Mouse (Mus musculus) heart, embryonic 14.5 days (tissue): ENCODE measurements around the gene Cux2. TPM values are rescaled to one million over a fixed set of nuclear protein-coding genes. Genes with fewer than 3 reads are reported as not detected.

Experiments used
- ATAC-seq: fragments of 200-750 bp; cut with Nextera tagmentation; 2 replicates; pipeline ENCODE4 v1.8.0; 2017; ENCODE audit warnings: low read depth, moderate TSS enrichment; ENCODE audit not compliant: insufficient number of reproducible peaks, insufficient read depth, low FRiP score
- H3K27ac ChIP-seq, 2 experiments: fragments of 200-500 bp in 1 of 2; fragments of 300-500 bp in 1 of 2; sonication (generic) in 1 of 2; replicated peaks in 1 of 2; 2 replicates each; pipeline ENCODE4 v1.5.1; 2012 to 2014; ENCODE audit warnings: low read depth in 2 of 2, low read length in 2 of 2, control low read depth in 1 of 2, mild to moderate bottlenecking in 1 of 2, mixed read lengths in 1 of 2; ENCODE audit not compliant: control insufficient read depth in 1 of 2, insufficient read depth in 1 of 2
- H3K27me3 ChIP-seq: fragments of 300-500 bp; sonication (generic); 2 replicates; pipeline ENCODE4 v1.6.1; 2014; ENCODE audit warnings: mild to moderate bottlenecking, low read length, control low read depth; ENCODE audit not compliant: control insufficient read depth, insufficient read depth
- H3K36me3 ChIP-seq: fragments of 300-500 bp; sonication (generic); 2 replicates; pipeline ENCODE4 v1.6.1; 2014; ENCODE audit warnings: mild to moderate bottlenecking, control low read depth, low read length, mixed read lengths; ENCODE audit not compliant: control insufficient read depth, insufficient read depth
- H3K4me1 ChIP-seq, 2 experiments: fragments of 200-500 bp in 1 of 2; fragments of 300-500 bp in 1 of 2; sonication (generic) in 1 of 2; 2 replicates each; pipeline ENCODE4 v1.6.1; 2012 to 2014; ENCODE audit warnings: low read length in 2 of 2, control low read depth in 1 of 2, mixed read lengths in 1 of 2; ENCODE audit not compliant: control insufficient read depth in 2 of 2, insufficient read depth in 2 of 2
- H3K4me2 ChIP-seq: fragments of 300-500 bp; sonication (generic); 2 replicates; pipeline ENCODE4 v1.6.1; 2014; ENCODE audit warnings: mild to moderate bottlenecking, low read length
- H3K4me3 ChIP-seq, 2 experiments: fragments of 200-500 bp in 1 of 2; fragments of 300-500 bp in 1 of 2; sonication (generic) in 1 of 2; 2 replicates each; pipeline ENCODE4 v1.5.1; 2012 to 2014; ENCODE audit warnings: low read length in 2 of 2, mild to moderate bottlenecking in 2 of 2, control low read depth in 1 of 2, low read depth in 1 of 2, moderate library complexity in 1 of 2; ENCODE audit not compliant: control insufficient read depth in 1 of 2, insufficient read depth in 1 of 2
- H3K9ac ChIP-seq: fragments of 300-500 bp; sonication (generic); 2 replicates; pipeline ENCODE4 v1.6.1; 2014; ENCODE audit warnings: mild to moderate bottlenecking, low read length
- H3K9me3 ChIP-seq: fragments of 300-500 bp; sonication (generic); 2 replicates; pipeline ENCODE4 v1.6.1; 2016; ENCODE audit warnings: low read length, control low read depth; ENCODE audit not compliant: control insufficient read depth
- WGBS: fragments of 180-500 bp; shearing (Covaris S2); extraction: QIAGEN DNeasy Blood & Tissue Kit; methylation state at CpG from one replicate; pipeline ENCODE4 v1.1.7; 2014; 5-methylcytosine and 5-hydroxymethylcytosine counted together
- polyA plus RNA-seq: library from polyadenylated mRNA; unstranded; fragments of >200 nt; fragmentation: Nextera tagmentation; extraction: Ambion mirVana; gene quantifications from 2 replicates; pipeline ENCODE4 v1.2.1, GENCODE M21; 2014

Cux2 gene
- polyA plus RNA-seq, 1 experiment from 2014 or later, result 7.9 TPM

DNA sequence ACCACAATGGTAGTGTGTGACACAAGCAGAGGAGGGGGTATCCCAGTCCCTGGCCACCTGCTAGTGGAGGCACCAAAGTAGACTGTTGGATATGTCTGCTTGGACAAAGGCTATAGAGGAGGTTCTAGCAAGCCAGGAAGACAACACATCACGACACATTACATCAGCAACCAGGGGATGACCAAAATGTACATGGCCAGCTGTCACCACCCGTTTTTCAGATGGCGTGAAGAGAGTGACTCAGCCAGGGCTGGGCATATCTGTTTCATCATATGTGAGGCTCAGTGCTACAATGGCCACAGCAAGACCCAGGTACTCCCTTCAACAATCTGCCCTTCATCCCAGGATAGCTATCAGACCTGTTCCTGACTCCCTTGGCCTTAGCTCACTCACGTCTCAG lies 133.1 kb downstream of the Cux2 start:
- ATAC-seq, result no peak
- H3K4me2 ChIP-seq, result no peak overlapping the region
- whole genome bisulfite sequencing, result 75% methylated on average over 4 of the region's 4 CpGs
- H3K9ac ChIP-seq, result no peak overlapping the region
- H3K9me3 ChIP-seq, result no peaks in the 10 kb centered on the region
- H3K4me1 ChIP-seq, result peaks cover 2 to 5% of the 10 kb centered on the region in 2 experiments; a peak in 2 of 4 replicates
- no peak overlapping the region for H3K27ac ChIP-seq
- H3K36me3 ChIP-seq, result no peaks in the 10 kb centered on the region
- no peak overlapping the region for H3K4me3 ChIP-seq
- no peaks in the 10 kb centered on the region for H3K27me3 ChIP-seq

DNA sequence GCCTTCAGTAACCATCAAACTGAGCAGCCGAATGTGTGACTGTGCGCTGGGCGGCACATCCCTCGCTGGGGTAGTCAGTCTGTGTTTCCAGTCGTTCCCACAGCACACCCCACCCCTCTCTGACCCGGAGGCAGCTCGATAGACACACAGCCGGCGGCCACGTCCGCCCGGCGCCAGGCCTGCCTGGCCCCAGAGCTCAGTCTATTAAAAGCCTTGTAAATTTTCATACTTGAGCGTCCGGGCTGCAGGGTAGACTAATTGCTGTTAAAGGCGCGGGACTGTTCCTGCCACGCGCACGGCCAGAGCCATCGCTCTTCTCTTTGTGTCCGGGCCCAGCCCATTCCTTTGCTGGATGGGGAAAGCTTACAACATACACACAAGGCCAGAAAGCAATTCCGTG lies 135.9 kb downstream of the Cux2 start:
- H3K27me3 ChIP-seq, result no peaks in the 10 kb centered on the region
- WGBS, result 46% methylated on average over 23 of the region's 23 CpGs
- no peak overlapping the region for H3K9ac ChIP-seq
- ATAC-seq, result no peak
- no peak overlapping the region for H3K4me3 ChIP-seq
- no peak overlapping the region for H3K27ac ChIP-seq
- no peak overlapping the region for H3K4me2 ChIP-seq
- peaks cover 2 to 5% of the 10 kb centered on the region in 2 experiments; a peak in 2 of 4 replicates for H3K4me1 ChIP-seq
- H3K9me3 ChIP-seq, result no peaks in the 10 kb centered on the region
- no peaks in the 10 kb centered on the region for H3K36me3 ChIP-seq

DNA sequence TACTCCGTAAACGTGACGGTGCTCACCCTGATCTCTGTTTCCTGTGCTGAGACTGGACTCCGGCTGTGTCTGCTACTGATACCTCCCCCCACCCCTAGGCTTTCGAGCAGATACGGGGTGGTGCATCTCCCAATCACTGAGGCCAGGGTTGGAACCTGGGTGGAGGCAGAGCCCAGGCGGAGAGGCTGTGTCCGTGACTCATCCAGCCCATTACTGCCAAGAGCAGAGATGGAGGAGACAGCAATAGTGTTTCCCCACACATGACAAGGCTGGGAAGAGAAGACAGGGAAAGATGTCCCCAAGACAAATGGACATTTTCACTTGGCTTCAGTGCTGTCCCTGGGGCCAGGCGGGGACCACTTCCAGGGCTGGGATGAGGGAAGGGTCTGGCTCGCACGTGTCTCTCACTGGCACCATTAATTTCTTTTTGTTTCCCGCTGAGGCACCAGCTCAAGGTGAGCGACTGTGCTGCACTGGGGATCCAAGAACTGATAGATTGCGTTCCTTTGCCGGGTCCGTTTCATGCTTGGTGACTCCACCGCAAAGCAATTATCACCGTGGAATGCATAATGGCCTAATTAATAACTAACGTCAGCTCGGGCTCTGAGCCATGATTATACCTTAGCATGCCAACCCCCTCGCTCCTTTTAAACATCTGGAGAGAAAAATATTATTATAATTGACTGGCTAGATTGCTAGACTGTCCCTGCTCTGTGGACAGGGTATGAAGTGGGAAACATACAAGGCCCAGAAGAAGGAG lies 140.5 kb downstream of the Cux2 start:
- no peak overlapping the region for H3K9ac ChIP-seq
- 84% methylated on average over 21 of the region's 21 CpGs for WGBS
- H3K9me3 ChIP-seq, result no peaks in the 10 kb centered on the region
- H3K4me1 ChIP-seq, result peaks cover 2 to 5% of the 10 kb centered on the region in 2 experiments; a peak in 2 of 4 replicates
- no peak for ATAC-seq
- H3K27me3 ChIP-seq, result no peaks in the 10 kb centered on the region
- H3K36me3 ChIP-seq, result no peaks in the 10 kb centered on the region
- no peak overlapping the region for H3K27ac ChIP-seq
- no peak overlapping the region for H3K4me2 ChIP-seq
- H3K4me3 ChIP-seq, result no peak overlapping the region

DNA sequence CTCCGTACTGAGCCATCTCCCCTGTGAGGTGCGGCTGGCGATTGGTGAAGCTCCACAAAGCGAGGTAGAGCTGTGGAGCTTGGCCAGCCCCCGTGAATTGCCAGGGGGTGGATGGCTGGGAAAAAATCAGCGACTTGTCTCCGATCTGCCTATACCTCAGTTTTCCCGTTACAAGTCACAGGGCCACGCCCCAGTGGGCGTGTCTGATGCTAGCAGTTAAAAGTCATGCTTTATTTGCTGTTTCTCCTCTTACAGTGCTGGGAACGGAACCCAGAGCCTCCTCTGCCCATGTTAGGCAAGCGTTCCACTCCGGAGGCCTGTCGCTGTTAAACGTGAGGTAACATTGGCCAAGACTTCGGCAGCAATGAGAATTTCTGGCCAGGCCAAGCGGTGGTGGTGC lies 144.2 kb downstream of the Cux2 start:
- Histone ChIP-seq H3K36me3 (no peaks in the 10 kb centered on the region), H3K9ac (no peak overlapping the region), H3K4me2 (no peak overlapping the region), H3K27ac (no peak overlapping the region), H3K4me3 (no peak overlapping the region), H3K9me3 (no peaks in the 10 kb centered on the region), H3K4me1 (peaks cover 0 to 4% of the 10 kb centered on the region in 2 experiments; a peak in 1 of 4 replicates), H3K27me3 (no peaks in the 10 kb centered on the region)
- WGBS, result 73% methylated on average over 17 of the region's 17 CpGs
- no peak for ATAC-seq

DNA sequence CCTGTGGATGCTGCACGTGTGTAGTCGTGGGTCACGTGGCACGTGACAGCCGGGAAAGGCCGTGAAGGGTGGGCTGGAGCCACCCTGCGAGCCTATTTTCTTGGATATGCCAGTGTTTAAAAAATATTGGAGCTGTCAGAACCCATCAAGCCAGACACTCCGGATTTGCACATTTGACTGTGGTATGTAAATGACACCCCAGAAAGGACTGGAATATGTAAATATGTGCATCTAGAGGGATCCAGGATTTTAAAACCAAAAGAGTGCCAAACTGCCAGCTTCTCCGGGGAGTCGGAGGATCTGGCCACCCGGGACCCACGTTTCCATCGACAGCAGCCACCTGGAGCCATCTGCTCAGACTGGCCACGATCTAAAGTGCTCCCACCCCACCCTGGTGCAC lies 145.1 kb downstream of the Cux2 start:
- H3K27me3 ChIP-seq, result no peaks in the 10 kb centered on the region
- 95% methylated on average over 14 of the region's 14 CpGs for WGBS

DNA sequence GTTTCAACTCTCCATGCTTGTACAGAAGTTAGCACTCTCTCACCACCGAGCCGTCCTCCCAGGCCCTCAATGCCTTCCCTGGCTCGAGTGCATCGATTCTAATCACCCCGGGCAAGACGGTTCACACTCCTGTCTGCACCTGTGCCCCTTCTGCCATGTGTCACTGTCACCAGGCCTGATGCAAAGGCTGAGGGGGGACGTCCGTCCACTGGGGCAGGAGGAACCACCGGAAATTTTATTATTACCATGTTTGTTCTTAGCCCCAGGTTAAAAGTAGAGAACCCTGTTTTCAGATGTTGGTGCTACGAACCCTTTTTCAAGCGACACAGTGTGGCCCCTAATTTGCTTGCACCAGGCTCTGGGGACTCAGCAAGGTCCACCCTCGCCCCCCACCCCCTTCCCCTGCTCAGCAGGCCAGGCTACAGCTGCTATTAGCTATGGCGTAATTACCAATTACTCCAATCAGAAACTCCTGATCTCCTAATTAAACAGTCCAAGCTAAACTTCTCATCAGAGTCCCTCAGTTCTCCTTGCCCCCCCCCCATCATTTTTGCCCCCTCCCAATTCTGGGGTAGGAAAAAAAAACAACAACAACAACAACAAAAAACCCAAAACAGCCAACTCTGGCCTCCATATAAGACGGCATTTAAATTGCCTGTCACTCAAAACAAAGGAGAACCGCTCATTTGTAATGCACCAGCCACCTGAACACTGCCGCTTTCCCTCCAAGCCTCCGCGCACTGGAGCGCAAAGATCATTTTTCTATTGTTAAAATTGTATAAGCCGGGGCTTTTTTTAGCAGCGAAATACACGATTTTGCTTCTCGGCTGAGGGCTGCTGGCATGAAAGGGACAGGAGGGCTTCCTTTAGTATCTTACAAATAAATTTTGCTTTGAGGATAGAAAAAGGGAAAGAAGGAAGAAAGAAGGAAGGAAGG lies 146.8 kb downstream of the Cux2 start:
- no peaks in the 10 kb centered on the region for H3K9me3 ChIP-seq
- no peaks in the 10 kb centered on the region for H3K36me3 ChIP-seq
- peaks cover 0 to 4% of the 10 kb centered on the region in 2 experiments; a peak in 1 of 4 replicates for H3K4me1 ChIP-seq
- H3K27me3 ChIP-seq, result no peaks in the 10 kb centered on the region
- WGBS, result 60% methylated on average over 23 of the region's 23 CpGs
- no peak overlapping the region for H3K4me3 ChIP-seq
- no peak overlapping the region for H3K4me2 ChIP-seq
- ATAC-seq, result no peak
- H3K27ac ChIP-seq, result no peak overlapping the region
- no peak overlapping the region for H3K9ac ChIP-seq

More for the DNA sequence above, 145.1 kb downstream of the Cux2 start:
- H3K4me2 ChIP-seq, result no peak overlapping the region
- no peak for ATAC-seq
- no peak overlapping the region for H3K9ac ChIP-seq
- no peaks in the 10 kb centered on the region for H3K36me3 ChIP-seq
- H3K27ac ChIP-seq, result no peak overlapping the region
- peaks cover 0 to 4% of the 10 kb centered on the region in 2 experiments; a peak in 1 of 4 replicates for H3K4me1 ChIP-seq
- no peaks in the 10 kb centered on the region for H3K9me3 ChIP-seq
- H3K4me3 ChIP-seq, result no peak overlapping the region

DNA sequence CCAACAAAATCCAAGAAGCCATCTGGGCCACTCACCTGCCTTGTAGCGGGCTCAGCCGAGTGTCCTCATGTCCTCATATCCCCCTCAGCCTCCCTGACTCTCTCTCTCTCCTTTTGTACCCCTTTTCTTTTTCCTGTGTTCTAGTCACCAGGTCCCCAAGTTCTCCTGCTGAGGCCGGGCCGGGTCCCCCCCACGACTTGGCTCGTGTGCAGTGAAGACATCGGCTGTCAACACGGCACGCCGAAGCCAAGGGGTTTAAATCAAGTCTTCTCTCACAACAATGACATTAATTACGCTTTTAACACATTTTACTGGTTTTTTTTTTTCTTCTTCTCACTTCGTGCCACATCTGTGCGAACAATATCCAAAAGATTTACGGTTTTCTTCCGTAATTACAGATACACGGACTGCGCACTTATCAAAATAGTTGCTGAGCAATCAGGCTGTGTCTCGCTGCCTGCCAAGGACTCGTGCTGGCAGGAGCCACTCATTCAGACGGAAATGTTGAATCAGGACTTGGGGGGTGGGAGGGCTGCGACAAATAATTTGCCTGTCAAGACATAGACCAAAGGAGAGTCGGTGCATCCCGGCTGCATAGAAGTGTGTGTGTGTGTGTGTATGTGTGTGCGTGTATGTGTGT lies 154.7 kb downstream of the Cux2 start:
- H3K27me3 ChIP-seq, result no peaks in the 10 kb centered on the region
- H3K4me3 ChIP-seq, result no peak overlapping the region
- H3K9me3 ChIP-seq, result no peaks in the 10 kb centered on the region
- no peak overlapping the region for H3K4me2 ChIP-seq
- no peak for ATAC-seq
- H3K4me1 ChIP-seq, result no peaks in the 10 kb centered on the region
- 69% methylated on average over 24 of the region's 24 CpGs for WGBS
- H3K36me3 ChIP-seq, result no peaks in the 10 kb centered on the region
- no peak overlapping the region for H3K27ac ChIP-seq
- H3K9ac ChIP-seq, result no peak overlapping the region
